Mouse (Mus musculus) left cerebral cortex, adult 2 months (tissue): ENCODE results near the gene Cnot10. TPM values are rescaled to one million over a fixed set of nuclear protein-coding genes. Genes with fewer than 3 reads are reported as not detected.
"Not testable (repeated sequence)": the region's sequence is repeated elsewhere in the genome, so short reads cannot be mapped to it uniquely, and the experiment has no call there.

Source experiments
- DNase-seq, 2 experiments: peaks; one replicate each; pipeline ENCODE4 v3.0.0; 2021 to 2022; ENCODE audit warnings: low spot score in 2 of 2, mixed read lengths in 1 of 2; ENCODE audit errors: extremely low spot score in 1 of 2
- H3K27ac ChIP-seq: fragments of 200-600 bp; 2 replicates; pipeline ENCODE4 v1.8.1; 2022
- H3K4me3 ChIP-seq: fragments of 200-600 bp; 2 replicates; pipeline ENCODE4 v1.8.1; 2022
- CTCF ChIP-seq: fragments of 200-600 bp; IDR thresholded peaks from 2 replicates; pipeline ENCODE4 v1.8.1; 2022; ENCODE audit warnings: antibody characterized with exemption, mild to moderate bottlenecking, moderate library complexity
- intact Hi-C: fragments of 180-260 bp; cut with DNase I; formaldehyde crosslinking; loops from one replicate; pipeline ENCODE4 v1.15.1; 2025
- total RNA-seq, 2 experiments: library from RNA; stranded (reverse); gene quantifications; 2 replicates each; pipeline ENCODE4 v1.2.3; 2021

Cnot10 gene
- total RNA-seq, 2 experiments from 2014 or later: 47.7 to 49.1 TPM

DNA sequence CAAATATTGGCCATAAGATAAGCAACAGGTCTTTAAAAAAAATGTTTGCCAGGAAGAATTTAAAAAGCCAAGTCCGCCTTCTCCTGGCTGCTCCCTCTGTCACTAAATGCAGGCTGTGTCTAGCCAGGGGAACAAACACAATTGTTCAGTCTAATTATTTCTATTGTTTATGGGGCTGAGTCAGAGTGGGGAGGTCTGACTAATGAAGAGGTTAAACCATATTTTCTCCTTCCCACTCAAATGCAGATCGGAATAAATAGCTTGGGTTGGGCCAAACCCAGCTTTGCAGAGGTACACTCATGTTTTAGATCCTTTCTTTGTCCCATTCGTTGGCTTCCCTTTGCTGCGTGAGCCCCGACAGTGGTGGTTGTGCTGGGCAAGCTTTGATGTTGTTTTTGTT is 9.4 kb upstream of the Cnot10 start:
- no peak for TF ChIP-seq CTCF
- no peak for DNase-seq
- no peak overlapping the region for H3K27ac ChIP-seq
- H3K4me3 ChIP-seq: no peak overlapping the region
- intact Hi-C loops: loop anchor here (2.0 kb wide), 2 partner anchors 39 to 77 kb away; partner anchors contain the start of gene Dync1li1

- DNase-seq: not testable (repeated sequence)
- intact Hi-C loops: loop anchor here (2.0 kb wide), 2 partner anchors 40 to 78 kb away; partner anchors contain the start of gene Dync1li1
These were observed 8.5 kb upstream of the Cnot10 start for GRCm38 (mm10) chr9:114648472-114648871.

DNA sequence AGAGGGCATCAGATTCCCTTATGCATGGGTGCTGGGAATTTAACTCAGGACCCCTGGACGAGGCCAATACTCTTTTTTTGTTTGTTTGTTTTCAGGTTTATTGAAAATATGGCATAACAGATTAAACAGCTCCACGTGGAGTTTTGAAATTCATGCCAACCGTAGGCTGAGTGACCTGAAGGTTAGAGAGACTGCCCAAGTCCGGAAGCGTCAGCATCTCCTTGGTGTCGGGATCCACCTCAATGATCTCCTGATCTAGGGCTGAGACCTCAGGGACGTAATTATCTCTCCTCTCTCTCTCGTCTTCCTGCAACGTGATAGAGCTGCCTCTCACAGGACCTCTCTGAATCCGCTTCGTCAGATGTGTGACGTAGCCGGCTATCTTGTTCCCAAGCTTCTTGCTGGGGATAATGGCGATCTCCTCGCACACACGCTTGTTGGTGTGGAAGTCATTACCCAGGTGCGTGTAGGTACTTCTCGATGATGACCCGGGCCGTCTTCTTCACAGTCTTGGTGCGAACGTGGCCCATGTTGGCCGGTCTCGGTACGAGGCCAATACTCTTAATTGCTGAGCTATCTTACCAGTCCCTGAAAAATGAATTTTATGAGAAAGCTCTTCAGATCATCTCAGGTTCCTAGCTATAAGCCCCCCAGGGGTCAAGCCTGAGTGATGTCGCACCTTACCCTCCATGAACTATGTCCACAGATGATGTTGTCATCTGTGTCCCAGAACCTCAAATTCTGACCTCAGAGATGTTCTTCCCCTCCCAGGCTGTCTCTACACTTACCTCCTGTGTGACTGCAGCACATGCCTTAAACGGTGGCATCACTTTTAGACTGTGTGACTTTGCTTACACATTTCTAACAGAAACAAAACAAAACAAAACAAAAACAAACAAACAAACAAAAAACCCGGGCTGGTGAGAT is 7.8 kb upstream of the Cnot10 start:
- DNase-seq: no peak
- H3K4me3 ChIP-seq: no peak overlapping the region
- intact Hi-C loops: loop anchor here (2.0 kb wide), 2 partner anchors 41 to 79 kb away; partner anchors contain the start of gene Dync1li1
- no peak for TF ChIP-seq CTCF
- H3K27ac ChIP-seq: no peak overlapping the region

More at GRCm38 (mm10) chr9:114648472-114648871, 8.5 kb upstream of the Cnot10 start:
- TF ChIP-seq CTCF: peak; percentile 63
- not testable (repeated sequence) for H3K4me3 ChIP-seq, H3K27ac ChIP-seq

DNA sequence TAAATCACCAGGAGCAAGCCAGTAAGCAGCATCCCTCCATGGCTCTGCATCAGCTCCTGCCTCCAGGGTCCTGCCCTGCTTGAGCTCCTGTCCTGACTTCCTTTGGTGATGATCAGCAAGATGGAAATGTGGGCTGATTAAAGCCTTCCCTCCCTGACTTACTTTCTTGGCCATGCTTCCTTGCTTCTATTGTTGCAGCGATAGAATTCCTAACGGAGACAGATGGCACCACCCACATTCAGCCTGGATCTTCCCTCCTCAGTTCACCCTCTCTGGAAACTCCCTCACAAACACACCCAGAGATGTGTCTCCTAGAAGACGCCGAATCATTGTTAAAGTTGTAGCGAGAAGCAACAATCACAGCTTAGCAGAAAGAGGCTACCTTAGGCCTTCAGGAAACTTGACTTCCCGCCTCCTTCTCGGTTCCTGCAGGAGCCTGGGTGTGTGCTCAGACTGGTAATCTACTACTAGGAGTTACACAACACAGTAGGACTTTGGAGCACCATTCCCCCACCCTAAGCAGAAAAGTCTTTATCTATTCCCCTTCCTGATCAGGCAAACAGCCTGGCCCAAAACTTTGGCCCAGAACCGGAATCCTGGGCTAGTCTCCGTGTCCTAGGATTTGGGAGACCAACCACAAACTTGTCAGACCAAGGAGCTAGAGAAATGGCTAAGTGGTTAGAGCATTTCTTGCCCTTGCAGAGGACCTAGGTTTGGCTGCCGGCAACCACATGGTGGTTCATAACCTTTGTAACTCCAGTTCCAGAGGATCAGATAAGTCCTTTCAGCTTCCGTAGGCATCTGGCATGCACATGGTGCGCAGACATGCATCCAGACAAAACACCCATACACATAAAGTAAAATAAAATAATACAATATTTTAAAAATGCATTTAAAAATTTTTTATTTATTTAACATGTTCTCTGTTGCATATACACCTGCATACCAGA is 6.8 kb upstream of the Cnot10 start:
- TF ChIP-seq CTCF: peak; percentile 31
- intact Hi-C loops: no loop called here
- peak; percentile 62 to 73 for DNase-seq
- no peak overlapping the region for H3K4me3 ChIP-seq
- H3K27ac ChIP-seq: peak overlapping the region; percentile 45

DNA sequence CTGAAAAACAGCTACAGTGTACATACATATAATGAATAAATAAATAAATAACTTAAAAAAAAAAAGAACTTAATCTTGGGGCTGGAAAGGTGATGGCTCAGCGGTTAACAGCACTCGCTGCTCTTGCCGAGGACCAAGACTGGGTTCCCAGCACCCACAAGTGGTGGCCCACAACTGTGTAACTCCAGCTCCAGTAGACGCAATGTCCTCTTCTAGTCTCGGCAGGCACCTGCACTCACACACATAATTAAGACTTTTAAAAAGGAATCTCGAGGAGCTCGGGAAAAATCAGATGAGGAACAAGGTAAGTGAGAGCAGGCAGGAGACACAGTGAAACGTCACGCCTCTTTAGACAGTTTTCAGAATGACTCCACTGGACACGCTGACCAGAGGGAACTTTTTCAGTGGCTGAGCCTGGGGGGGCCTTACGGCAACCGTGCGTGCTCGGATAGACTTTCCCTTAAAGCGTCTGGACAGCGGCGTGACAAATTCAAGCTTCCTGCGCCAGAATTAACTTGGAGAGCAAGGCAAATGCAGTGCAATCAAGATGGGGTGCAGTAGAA is 717 bp downstream of the Cnot10 start:
- DNase-seq: no peak
- intact Hi-C loops: no loop called here
- Histone ChIP-seq H3K27ac (peak overlapping the region; percentile 79), H3K4me3 (peak overlapping the region; percentile 91)
- TF ChIP-seq CTCF: no peak

GRCm38 (mm10) chr9:114636751-114637150 is 3.2 kb downstream of the Cnot10 start:
- H3K4me3 ChIP-seq: no peak overlapping the region
- TF ChIP-seq CTCF: no peak
- no peak for DNase-seq
- intact Hi-C loops: no loop called here
- H3K27ac ChIP-seq: no peak overlapping the region

DNA sequence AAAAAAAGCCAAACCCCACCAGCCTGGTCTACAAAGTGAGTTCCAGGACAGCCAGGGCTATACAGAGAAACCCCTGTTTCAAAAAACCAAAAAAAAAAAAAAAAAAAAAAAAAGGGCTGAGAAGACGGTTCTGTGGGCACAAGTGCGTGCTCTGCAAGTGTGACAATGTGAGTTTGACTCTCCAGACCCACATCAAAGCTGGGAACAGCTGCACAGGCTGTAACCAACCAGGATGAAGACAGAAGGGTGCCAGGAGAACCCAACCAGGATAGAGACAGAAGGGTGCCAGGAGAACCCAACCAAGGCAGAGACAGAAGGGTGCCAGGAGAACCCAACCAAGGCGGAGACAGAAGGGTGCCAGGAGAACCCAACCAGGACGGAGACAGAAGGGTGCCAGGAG is 3.8 kb downstream of the Cnot10 start:
- intact Hi-C loops: no loop called here
- DNase-seq: no peak
- Histone ChIP-seq H3K4me3 (no peak overlapping the region), H3K27ac (no peak overlapping the region)
- no peak for TF ChIP-seq CTCF

GRCm38 (mm10) chr9:114632331-114632730 is 7.7 kb downstream of the Cnot10 start:
- no peak overlapping the region for H3K27ac ChIP-seq
- DNase-seq: no peak
- H3K4me3 ChIP-seq: no peak overlapping the region
- no peak for TF ChIP-seq CTCF
- intact Hi-C loops: no loop called here

DNA sequence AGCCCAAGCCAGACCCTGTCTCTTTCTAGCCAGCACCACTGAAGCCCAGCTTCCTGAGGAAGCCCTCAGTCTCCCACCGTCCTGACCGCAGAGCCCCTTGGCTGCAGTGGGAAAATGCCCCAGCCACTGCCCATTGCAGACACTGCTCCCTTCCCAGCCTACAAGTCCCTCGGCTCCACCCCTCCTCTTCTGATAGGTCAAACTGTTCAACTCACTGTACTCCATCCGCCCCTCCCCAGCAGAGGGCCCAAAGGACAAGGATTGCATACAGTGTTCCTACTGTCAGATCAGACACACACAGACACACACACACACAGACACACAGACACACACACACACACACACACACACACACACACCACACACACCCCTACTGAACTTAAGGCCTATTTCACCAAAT is 13.3 kb downstream of the Cnot10 start:
- TF ChIP-seq CTCF: no peak
- no peak for DNase-seq
- H3K27ac ChIP-seq: no peak overlapping the region
- no peak overlapping the region for H3K4me3 ChIP-seq
- intact Hi-C loops: no loop called here

DNA sequence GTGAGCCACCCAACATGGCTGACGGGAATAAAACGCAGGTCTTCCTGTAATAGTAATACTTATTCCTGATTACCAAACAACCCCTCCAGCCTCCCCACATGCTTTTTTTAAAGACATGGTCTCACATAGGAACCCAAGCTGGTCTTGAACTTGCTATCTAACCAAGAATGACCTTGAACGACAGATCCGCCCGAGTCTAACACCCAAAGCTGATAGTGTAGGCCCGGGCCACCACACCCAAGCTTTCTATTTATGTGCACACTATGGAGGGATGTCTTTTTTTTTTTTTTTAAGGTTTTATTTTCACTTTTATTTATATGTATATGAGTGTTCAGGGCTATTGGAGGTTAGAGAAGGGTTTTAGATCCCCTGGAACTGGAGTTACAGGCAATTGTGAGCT is 15.8 kb downstream of the Cnot10 start:
- Histone ChIP-seq H3K27ac (no peak overlapping the region), H3K4me3 (no peak overlapping the region)
- intact Hi-C loops: no loop called here
- TF ChIP-seq CTCF: no peak
- no peak for DNase-seq

DNA sequence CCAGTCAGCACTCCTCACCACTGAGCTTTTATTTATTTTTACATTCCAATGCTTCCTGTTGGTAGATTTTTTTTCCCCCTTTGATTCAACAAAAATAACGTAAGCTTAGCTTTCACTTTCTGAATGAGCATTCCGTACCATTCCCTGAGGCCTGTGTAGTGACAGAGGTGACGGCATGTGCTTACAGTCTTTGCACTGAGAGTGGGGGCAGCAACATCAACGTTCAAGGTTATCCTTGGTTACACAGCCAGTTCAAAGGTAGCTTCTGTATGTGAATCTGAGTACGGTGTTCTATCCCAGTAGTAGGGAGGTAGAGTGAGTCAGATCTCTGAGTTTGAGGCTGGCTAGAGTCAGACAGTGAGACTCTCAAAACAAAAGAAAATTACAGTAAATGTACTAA is 18.8 kb downstream of the Cnot10 start:
- H3K4me3 ChIP-seq: no peak overlapping the region
- intact Hi-C loops: no loop called here
- no peak overlapping the region for H3K27ac ChIP-seq
- TF ChIP-seq CTCF: no peak
- no peak for DNase-seq
